Mouse (Mus musculus) forebrain, embryonic 14.5 days (tissue): ENCODE data around the gene Tcp11l2. TPM values are rescaled to one million over a fixed set of nuclear protein-coding genes. Genes with fewer than 3 reads are reported as not detected.

Experiments used
- ATAC-seq: fragments of 200-750 bp; cut with Nextera tagmentation; 2 replicates; pipeline ENCODE4 v1.8.0; 2017; ENCODE audit warnings: mild to moderate bottlenecking, moderate library complexity
- DNase-seq: peaks from one replicate; pipeline ENCODE4 v3.0.0-alpha.2; 2015; ENCODE audit warnings: low spot score
- H3K27ac ChIP-seq: fragments of 300-500 bp; sonication (generic); 2 replicates; pipeline ENCODE4 v1.5.1; 2014; ENCODE audit warnings: low read depth, mild to moderate bottlenecking, control low read depth, low read length, moderate library complexity
- H3K27me3 ChIP-seq: fragments of 300-500 bp; sonication (generic); replicated peaks from 2 replicates; pipeline ENCODE4 v1.6.1; 2014; ENCODE audit warnings: low read length, control low read depth, mixed read lengths; ENCODE audit not compliant: control insufficient read depth, insufficient read depth
- H3K36me3 ChIP-seq: fragments of 300-500 bp; sonication (generic); 2 replicates; pipeline ENCODE4 v1.6.1; 2014; ENCODE audit warnings: low read length, control low read depth; ENCODE audit not compliant: control insufficient read depth, insufficient read depth
- H3K4me1 ChIP-seq: fragments of 300-500 bp; sonication (generic); 2 replicates; pipeline ENCODE4 v1.6.1; 2014; ENCODE audit warnings: antibody characterized with exemption, low read length, control low read depth; ENCODE audit not compliant: control insufficient read depth, insufficient read depth
- H3K4me2 ChIP-seq: fragments of 300-500 bp; sonication (generic); 2 replicates; pipeline ENCODE4 v1.6.1; 2014; ENCODE audit warnings: mild to moderate bottlenecking, control low read depth, low read length
- H3K4me3 ChIP-seq: fragments of 300-500 bp; sonication (generic); 2 replicates; pipeline ENCODE4 v1.5.1; 2014; ENCODE audit warnings: low read depth, low read length, control low read depth
- H3K9ac ChIP-seq: fragments of 300-500 bp; sonication (generic); 2 replicates; pipeline ENCODE4 v1.6.1; 2014; ENCODE audit warnings: mild to moderate bottlenecking, low read length, control low read depth, moderate library complexity
- H3K9me3 ChIP-seq: fragments of 300-500 bp; sonication (generic); replicated peaks from 2 replicates; pipeline ENCODE4 v1.6.1; 2016; ENCODE audit warnings: low read length, control low read depth, mixed read lengths; ENCODE audit not compliant: control insufficient read depth
- WGBS: fragments of 180-500 bp; shearing (Covaris S2); extraction: QIAGEN DNeasy Blood & Tissue Kit; methylation state at CpG from one replicate; pipeline ENCODE4 v1.1.7; 2014; 5-methylcytosine and 5-hydroxymethylcytosine counted together
- polyA plus RNA-seq: library from polyadenylated mRNA; unstranded; fragments of >200 nt; fragmentation: Nextera tagmentation; extraction: Ambion mirVana; gene quantifications from 2 replicates; pipeline ENCODE4 v1.2.1, GENCODE M21; 2014

Tcp11l2 gene
- polyA plus RNA-seq, 1 experiment from 2014 or later, result 25.1 TPM

- H3K36me3 ChIP-seq, result peaks cover 23% of the 10 kb centered on the region
- no peak overlapping the region for H3K27ac ChIP-seq
- no peak for ATAC-seq
- no peak overlapping the region for H3K4me3 ChIP-seq
- peaks cover 2% of the 10 kb centered on the region; the same call in 1 of the 2 replicates for H3K4me1 ChIP-seq
- no peak overlapping the region for H3K9ac ChIP-seq
- no peak for DNase-seq
- 91% methylated on average over 4 of the region's 4 CpGs for WGBS
- no peaks in the 10 kb centered on the region for H3K27me3 ChIP-seq
- H3K4me2 ChIP-seq, result no peak overlapping the region
- no peaks in the 10 kb centered on the region for H3K9me3 ChIP-seq
Observed at GRCm38 (mm10) chr10:84648911-84649310, 72.5 kb downstream of the Tcp11l2 start.

GRCm38 (mm10) chr10:84654029-84654428, 77.6 kb downstream of the Tcp11l2 start:
- peaks cover 18% of the 10 kb centered on the region for H3K4me1 ChIP-seq
- no peaks in the 10 kb centered on the region for H3K9me3 ChIP-seq
- ATAC-seq (no peak), DNase-seq (no peak)
- peaks cover 12% of the 10 kb centered on the region for H3K36me3 ChIP-seq
- H3K4me2 ChIP-seq, result no peak overlapping the region
- H3K4me3 ChIP-seq, result no peak overlapping the region
- WGBS, result 83% methylated on average over 4 of the region's 4 CpGs
- H3K9ac ChIP-seq, result no peak overlapping the region
- H3K27me3 ChIP-seq, result no peaks in the 10 kb centered on the region
- no peak overlapping the region for H3K27ac ChIP-seq

GRCm38 (mm10) chr10:84654731-84655130, 78.3 kb downstream of the Tcp11l2 start:
- Histone ChIP-seq H3K4me1 (peaks cover 18% of the 10 kb centered on the region), H3K9ac (no peak overlapping the region), H3K4me3 (no peak overlapping the region), H3K27ac (no peak overlapping the region), H3K27me3 (no peaks in the 10 kb centered on the region), H3K4me2 (no peak overlapping the region), H3K36me3 (peaks cover 12% of the 10 kb centered on the region), H3K9me3 (no peaks in the 10 kb centered on the region)
- DNase-seq (no peak), ATAC-seq (no peak)
- WGBS, result 90% methylated on average over 4 of the region's 4 CpGs

GRCm38 (mm10) chr10:84656618-84657017, 80.2 kb downstream of the Tcp11l2 start:
- Histone ChIP-seq H3K27me3 (no peaks in the 10 kb centered on the region), H3K4me3 (no peak overlapping the region), H3K4me1 (peaks cover 18% of the 10 kb centered on the region), H3K36me3 (peaks cover 10% of the 10 kb centered on the region), H3K9me3 (no peaks in the 10 kb centered on the region), H3K27ac (no peak overlapping the region), H3K4me2 (no peak overlapping the region), H3K9ac (no peak overlapping the region)
- 84% methylated on average over 4 of the region's 4 CpGs for WGBS
- ATAC-seq, result no peak
- DNase-seq, result peak; percentile 20

- no peak overlapping the region for H3K9ac ChIP-seq
- no peak overlapping the region for H3K4me3 ChIP-seq
- H3K9me3 ChIP-seq, result no peaks in the 10 kb centered on the region
- H3K27ac ChIP-seq, result no peak overlapping the region
- WGBS, result 6% methylated on average over 6 of the region's 6 CpGs
- H3K4me1 ChIP-seq, result peaks cover 18% of the 10 kb centered on the region
- H3K27me3 ChIP-seq, result no peaks in the 10 kb centered on the region
- peaks cover 10% of the 10 kb centered on the region for H3K36me3 ChIP-seq
- ATAC-seq (peak; percentile 65), DNase-seq (peak; percentile 86)
- no peak overlapping the region for H3K4me2 ChIP-seq
Observed at GRCm38 (mm10) chr10:84657437-84658087, 81.1 kb downstream of the Tcp11l2 start.

GRCm38 (mm10) chr10:84658088-84658848, 81.8 kb downstream of the Tcp11l2 start:
- WGBS, result 3% methylated on average over 18 of the region's 18 CpGs
- no peaks in the 10 kb centered on the region for H3K9me3 ChIP-seq
- peak; percentile 67; the same call in 1 of the 2 replicates for ATAC-seq
- H3K27ac ChIP-seq, result 0 out of 2 replicates have a peak overlapping the region, but pooled peaks have one; percentile 6
- no peak overlapping the region for H3K9ac ChIP-seq
- DNase-seq, result peak; percentile 58
- H3K4me2 ChIP-seq, result no peak overlapping the region
- H3K27me3 ChIP-seq, result no peaks in the 10 kb centered on the region
- peaks cover 18% of the 10 kb centered on the region for H3K4me1 ChIP-seq
- peaks cover 3% of the 10 kb centered on the region for H3K36me3 ChIP-seq
- H3K4me3 ChIP-seq, result no peak overlapping the region

- 83% methylated on average over 3 of the region's 3 CpGs for WGBS
- Histone ChIP-seq H3K27me3 (no peaks in the 10 kb centered on the region), H3K36me3 (no peaks in the 10 kb centered on the region), H3K4me3 (no peak overlapping the region), H3K27ac (no peak overlapping the region), H3K4me1 (peaks cover 18% of the 10 kb centered on the region), H3K9me3 (no peaks in the 10 kb centered on the region), H3K9ac (no peak overlapping the region), H3K4me2 (no peak overlapping the region)
- ATAC-seq (no peak), DNase-seq (no peak)
Observed at GRCm38 (mm10) chr10:84659281-84659680, 82.9 kb downstream of the Tcp11l2 start.

- H3K4me1 ChIP-seq, result peaks cover 13% of the 10 kb centered on the region
- no peak overlapping the region for H3K9ac ChIP-seq
- no peaks in the 10 kb centered on the region for H3K9me3 ChIP-seq
- H3K4me2 ChIP-seq, result no peak overlapping the region
- no peak overlapping the region for H3K27ac ChIP-seq
- no peak for ATAC-seq
- no peaks in the 10 kb centered on the region for H3K36me3 ChIP-seq
- no peak for DNase-seq
- WGBS, result 94% methylated on average over 6 of the region's 6 CpGs
- no peaks in the 10 kb centered on the region for H3K27me3 ChIP-seq
- H3K4me3 ChIP-seq, result no peak overlapping the region
Observed at GRCm38 (mm10) chr10:84662138-84662537, 85.7 kb downstream of the Tcp11l2 start.
